In the genomic region with DNA sequence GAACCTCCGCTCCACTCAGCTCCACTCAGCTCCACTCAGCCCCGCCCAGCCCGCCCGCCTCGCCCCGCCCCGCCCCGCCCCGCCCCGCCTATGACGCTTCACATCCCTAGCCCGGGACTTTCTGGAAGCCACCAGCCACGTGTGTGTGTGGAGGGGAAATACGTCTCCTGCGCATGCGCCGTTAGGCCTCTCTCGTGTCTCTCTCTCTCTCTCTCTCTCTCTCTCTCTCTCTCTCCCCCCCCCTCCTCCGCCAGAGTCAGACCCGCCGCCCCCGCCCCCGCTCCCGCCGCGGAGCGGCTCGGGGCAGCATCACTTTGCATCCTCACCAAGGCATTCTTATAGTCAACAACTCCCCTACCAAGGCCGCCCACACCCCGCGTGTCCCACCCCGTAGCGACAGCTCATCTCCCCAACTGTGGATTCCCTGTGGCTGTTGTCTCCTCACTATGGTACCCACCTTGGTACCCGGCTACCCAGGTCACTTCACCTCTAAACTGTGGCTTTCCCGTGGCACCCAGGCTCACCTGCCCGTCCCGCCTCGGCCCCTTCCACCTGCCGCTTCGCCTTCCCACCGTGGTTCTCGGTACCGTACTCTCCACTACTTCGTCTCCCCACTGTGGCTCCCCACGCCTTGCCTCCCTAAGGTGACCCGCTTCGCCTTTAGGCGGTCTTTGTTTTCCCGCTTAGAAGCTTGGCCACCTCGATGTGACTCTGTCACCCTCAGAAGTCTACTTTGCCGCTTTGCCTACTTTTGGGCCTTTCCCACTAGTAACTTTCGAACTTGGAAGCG, we compare ENCODE assay signal across 9 mouse cellular contexts. TPM values are rescaled to one million over a fixed set of nuclear protein-coding genes. Genes with fewer than 3 reads are reported as not detected.
DNase-seq lines count a peak whose midpoint lies in the region; ATAC-seq and TF ChIP-seq lines count a peak whose summit lies in the region.
"Had no signal": no experiment of that assay in that cellular context is flagged by ENCODE, and none has a peak within 500 bp of the region (broad histone marks: within the 10 kb centered on the region; RNA-seq: fewer than 3 reads in every experiment).

No protein-coding gene starts in this region.

- ATAC-seq in hindbrain, embryonic 16.5 days, result peak; percentile 95

- intact Hi-C loops in gastrocnemius, adult 2 months (cut with DNase I), result no loop called here

- H3K27me3 ChIP-seq in hindbrain, embryonic 16.5 days (replicated peaks; ENCODE audit: control insufficient read depth, insufficient read depth, low read length), result no peaks in the 10 kb centered on the region; the same call in 1 of the 2 replicates

- peak overlapping the region; percentile 47 for H3K4me2 ChIP-seq in hindbrain, embryonic 16.5 days (ENCODE audit: low read length)

- peak; percentile 53 to 63 for DNase-seq in adrenal gland, adult (ENCODE audit: inconsistent age in 2 of 2, low spot score in 1 of 2)
- DNase-seq in cerebellum, postnatal 36 days, result peak; percentile 38 to 59
- peak; percentile 54 for DNase-seq in gastrocnemius, adult 2 months
- peak; percentile 39 to 51 for DNase-seq in left cerebral cortex, adult 18-20 months (ENCODE audit: low spot score in 2 of 2)
- peak; percentile 53 for DNase-seq in lung, postnatal 25 days (ENCODE audit: low spot score)
- peak; percentile 88 for DNase-seq in retina, postnatal 1 day
- DNase-seq in thymus, postnatal 25 days, result peak; percentile 53

- 52% methylated on average over 39 of the region's 53 CpGs for WGBS in hindbrain, embryonic 16.5 days

- peak overlapping the region; percentile 41 for H3K9ac ChIP-seq in hindbrain, embryonic 16.5 days (ENCODE audit: low read depth, low read length)

- H3K27ac ChIP-seq in gastrocnemius, adult 2 months, result no peak overlapping the region
- H3K27ac ChIP-seq in hindbrain, embryonic 16.5 days (ENCODE audit: low read depth, low read length), result no peak overlapping the region
- H3K27ac ChIP-seq: macrophage had no signal

- no peak for TF ChIP-seq CTCF in gastrocnemius, adult 2 months (IDR thresholded peaks at IDR 0.05)

- H3K9me3 ChIP-seq in hindbrain, embryonic 16.5 days (ENCODE audit: control insufficient read depth, low read length), result peaks cover 3% of the 10 kb centered on the region; the same call in 1 of the 2 replicates

- H3K4me3 ChIP-seq in gastrocnemius, adult 2 months, result peak overlapping the region; percentile 54
- peak overlapping the region; percentile 29 for H3K4me3 ChIP-seq in hindbrain, embryonic 16.5 days (ENCODE audit: low read length)

- H3K36me3 ChIP-seq in hindbrain, embryonic 16.5 days (ENCODE audit: control insufficient read depth, insufficient read depth, low read length), result no peaks in the 10 kb centered on the region

- no peaks in the 10 kb centered on the region for H3K4me1 ChIP-seq in hindbrain, embryonic 16.5 days (ENCODE audit: control insufficient read depth, insufficient read depth, low read depth, low read length)

RNA-seq across cellular contexts. Expression of a gene that starts 1.1 kb away (rescaled TPM):
- total RNA-seq in gastrocnemius, adult 2 months (2021), result not detected
- 0.19 and 0.42 TPM in 2 replicates for polyA plus RNA-seq in hindbrain, embryonic 16.5 days (2015; fragmentation: Nextera tagmentation; extraction: Ambion mirVana)
- total RNA-seq in left cerebral cortex, adult 18-20 months (2021), result not detected

RNA-seq across cellular contexts. Expression of a gene that starts 45.5 kb away (rescaled TPM):
- 1 to 10 TPM in 1 of 2 experiments, under 1 TPM in 1; 0.54 to 1.9 TPM for total RNA-seq in gastrocnemius, adult 2 months (2021)
- polyA plus RNA-seq in hindbrain, embryonic 16.5 days (2015; fragmentation: Nextera tagmentation; extraction: Ambion mirVana), result 11.5 and 11.7 TPM in 2 replicates
- total RNA-seq in left cerebral cortex, adult 18-20 months (2021), result 10 to 100 TPM; 10.3 to 12.5 TPM
